Mouse (Mus musculus) spleen, postnatal 10 days (tissue): ENCODE measurements around the gene Snx14.

Experiments
- DNase-seq, 2 experiments: peaks; one replicate each; pipeline ENCODE4 v3.0.0; 2021 to 2022; ENCODE audit warnings: low spot score in 2 of 2

The Snx14 gene

GRCm38 (mm10) chr9:88380542-88380941 is 58.2 kb downstream of the Snx14 start:
- no peak for DNase-seq

DNA sequence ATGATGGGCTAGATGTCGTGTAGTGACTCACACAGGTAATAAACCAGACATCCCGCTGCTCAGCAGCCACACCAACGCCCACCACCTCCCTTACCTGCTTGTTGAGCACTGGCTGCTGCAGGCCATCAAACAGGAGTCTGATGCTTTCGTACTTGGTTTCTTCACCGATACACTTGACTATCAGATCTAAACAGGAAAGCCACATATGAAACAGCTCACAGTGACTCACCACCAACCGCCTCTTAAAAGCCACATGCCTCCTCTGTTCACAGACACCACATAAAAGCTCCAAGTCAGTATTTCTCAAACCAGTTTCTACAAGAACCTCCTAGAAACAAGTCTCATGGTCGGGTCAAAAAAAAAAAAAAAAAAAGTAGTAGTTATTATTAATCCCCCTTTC is 58.7 kb downstream of the Snx14 start:
- no peak for DNase-seq

GRCm38 (mm10) chr9:88379057-88379456 is 59.7 kb downstream of the Snx14 start:
- no peak for DNase-seq

DNA sequence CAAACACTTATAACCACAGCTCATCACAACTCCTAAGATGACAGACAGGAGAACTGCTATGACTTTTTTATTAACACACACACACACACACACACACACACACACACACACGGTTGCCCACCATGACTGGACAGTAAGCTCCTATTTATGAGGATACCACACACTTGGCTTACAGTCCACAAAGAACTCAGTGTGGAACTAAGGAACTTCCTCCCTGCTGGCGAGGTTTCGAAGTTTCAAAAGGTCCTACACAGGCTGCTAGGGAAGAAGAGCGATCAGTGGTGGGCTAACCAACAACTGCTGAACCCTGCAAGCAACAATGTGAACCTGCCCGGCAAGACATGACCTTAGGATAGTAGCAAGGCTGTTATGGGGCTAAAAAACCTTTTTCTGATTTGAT is 61.3 kb downstream of the Snx14 start:
- DNase-seq = no peak

GRCm38 (mm10) chr9:88373001-88373400 is 65.8 kb downstream of the Snx14 start:
- no peak for DNase-seq

- no peak for DNase-seq
Observed at GRCm38 (mm10) chr9:88371201-88371600, 67.6 kb downstream of the Snx14 start.

DNA sequence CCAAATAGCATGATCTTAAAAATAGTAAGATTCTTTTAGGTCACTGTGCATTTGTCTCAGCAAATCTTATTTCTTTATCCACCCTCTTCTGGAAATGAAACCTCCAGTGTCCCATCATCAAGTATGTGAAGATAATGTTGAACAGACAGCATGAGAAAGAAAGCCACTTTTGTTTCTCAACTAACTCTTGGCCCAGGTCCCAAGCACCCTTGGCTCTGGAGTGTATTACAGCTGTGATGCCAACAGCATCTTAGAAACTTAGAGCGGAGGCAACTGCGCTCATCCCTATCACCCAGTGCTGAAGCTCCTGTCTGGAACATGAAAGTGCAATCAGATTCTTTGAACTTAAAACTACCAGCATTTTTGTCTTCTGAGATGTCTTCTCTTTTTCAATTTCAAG is 69.1 kb downstream of the Snx14 start:
- no peak for DNase-seq

- no peak for DNase-seq
Observed at GRCm38 (mm10) chr9:88368476-88368875, 70.3 kb downstream of the Snx14 start.

GRCm38 (mm10) chr9:88367751-88368150 is 71.0 kb downstream of the Snx14 start:
- DNase-seq = no peak

DNA sequence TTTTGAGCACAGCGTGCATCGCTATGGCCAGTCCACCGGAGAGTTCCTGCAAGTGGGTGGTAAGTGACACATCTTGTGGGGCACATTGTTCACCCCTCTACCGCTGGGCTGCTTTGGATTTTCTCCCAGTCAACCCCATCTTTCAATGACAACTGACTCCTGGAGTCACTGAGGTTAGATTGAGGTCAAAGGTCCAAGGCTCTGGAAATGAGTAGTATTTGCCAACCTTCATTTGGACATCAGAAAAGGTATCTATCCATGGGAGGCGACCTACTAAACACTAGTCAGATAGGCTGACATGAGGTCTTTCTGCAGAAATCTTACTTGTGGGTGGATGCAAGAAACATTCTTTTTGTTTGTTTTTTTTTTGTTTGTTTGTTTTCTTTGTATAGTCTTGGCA is 71.4 kb downstream of the Snx14 start:
- DNase-seq = no peak

GRCm38 (mm10) chr9:88366819-88367218 is 71.9 kb downstream of the Snx14 start:
- DNase-seq = no peak

DNA sequence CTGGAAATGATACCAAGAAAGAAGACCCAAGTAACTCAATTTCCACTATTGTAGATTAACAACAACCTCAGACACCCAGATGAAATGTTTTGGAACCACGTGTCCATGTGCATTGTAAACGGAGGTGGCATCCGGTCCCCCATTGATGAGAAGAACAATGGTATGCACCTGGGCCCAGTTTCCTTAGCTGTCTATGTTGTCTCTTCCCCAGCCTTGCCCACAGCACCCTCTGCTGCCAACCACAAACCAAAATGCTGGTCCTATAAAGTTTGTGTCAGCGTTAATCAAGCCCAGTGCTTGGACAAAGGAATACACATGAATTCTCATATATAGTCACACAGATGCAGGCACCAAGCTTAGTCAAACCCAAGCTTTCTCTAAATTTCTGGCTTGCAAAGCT is 72.5 kb downstream of the Snx14 start:
- no peak for DNase-seq

DNA sequence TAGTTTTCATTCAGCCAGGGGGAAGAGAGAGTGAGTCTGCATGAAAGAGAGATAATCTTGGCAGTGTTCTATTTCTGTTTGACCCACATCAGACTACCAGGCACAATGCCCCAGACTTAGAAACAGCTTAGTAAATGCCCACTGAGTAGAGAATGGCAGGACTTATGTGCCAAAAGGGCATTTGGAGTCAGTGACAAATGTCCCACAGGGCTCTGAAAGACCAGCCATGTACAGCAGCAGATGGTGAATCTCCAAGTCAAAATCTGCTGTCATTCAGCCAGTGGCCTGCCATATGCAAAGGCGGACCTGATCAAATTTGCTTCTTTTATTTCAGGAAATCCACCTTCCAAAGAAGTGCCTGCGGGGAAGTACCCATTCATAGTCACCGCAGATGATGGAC is 75.7 kb downstream of the Snx14 start:
- DNase-seq = no peak

GRCm38 (mm10) chr9:88362055-88362850 is 76.5 kb downstream of the Snx14 start:
- no peak for DNase-seq

- DNase-seq = no peak
Observed at GRCm38 (mm10) chr9:88361211-88361909, 77.4 kb downstream of the Snx14 start.

- DNase-seq = no peak
Observed at GRCm38 (mm10) chr9:88359140-88359539, 79.6 kb downstream of the Snx14 start.

DNA sequence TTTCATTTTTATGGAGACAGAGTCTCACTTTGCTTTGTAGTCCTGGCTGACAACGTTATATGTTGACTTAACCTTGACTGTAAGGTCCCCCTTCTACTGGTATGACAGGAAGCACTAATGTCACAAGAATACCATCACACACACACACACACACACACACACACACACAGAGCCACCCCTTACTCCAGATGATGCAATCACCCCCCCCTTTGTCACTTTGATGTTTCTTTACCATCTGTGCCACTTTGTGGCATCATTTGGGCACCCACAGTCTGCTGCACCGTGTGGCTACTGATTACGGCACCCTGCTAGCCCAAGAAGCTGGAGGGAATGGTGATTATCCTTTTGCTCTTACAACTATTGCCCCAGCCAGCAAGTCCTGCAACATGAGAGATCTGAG is 81.6 kb downstream of the Snx14 start:
- no peak for DNase-seq

DNA sequence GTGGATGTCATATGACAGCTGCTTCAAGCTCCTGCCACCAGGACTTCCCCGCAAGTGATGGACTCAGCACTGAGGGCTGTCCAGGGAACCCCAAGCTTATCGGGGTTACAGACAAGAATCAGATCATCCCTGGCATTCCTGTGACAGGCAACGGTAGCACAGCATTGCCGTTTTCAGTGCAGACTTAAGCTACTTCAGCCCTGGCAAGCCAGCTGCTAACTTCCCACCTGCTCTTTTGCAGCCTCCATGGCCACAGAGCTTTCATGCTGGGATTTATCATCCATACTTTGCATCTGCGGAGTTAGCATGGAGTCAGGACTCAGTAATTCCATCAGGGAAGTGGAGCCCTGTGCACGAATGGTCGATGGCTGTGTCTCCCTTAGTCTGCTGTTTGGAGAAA is 85.3 kb downstream of the Snx14 start:
- no peak for DNase-seq

DNA sequence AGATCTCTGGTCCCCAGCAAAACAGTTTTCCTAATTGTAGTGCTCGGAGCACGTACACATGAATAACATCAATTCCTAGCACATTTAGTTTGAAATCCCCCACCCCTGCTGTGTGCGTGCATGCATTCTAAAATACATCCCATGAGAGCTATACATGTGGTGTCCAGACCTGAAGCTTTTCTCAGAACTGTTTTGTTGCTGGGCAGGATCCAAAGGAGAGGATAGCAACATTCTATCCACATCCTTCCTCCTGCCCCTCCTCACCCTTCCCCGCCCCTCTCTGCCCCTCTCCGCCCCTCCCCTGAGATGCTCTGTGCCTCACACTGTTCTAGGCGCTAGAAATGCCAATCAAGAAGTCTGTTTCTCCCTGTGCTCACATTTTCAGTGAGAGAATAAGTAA is 86.0 kb downstream of the Snx14 start:
- no peak for DNase-seq

DNA sequence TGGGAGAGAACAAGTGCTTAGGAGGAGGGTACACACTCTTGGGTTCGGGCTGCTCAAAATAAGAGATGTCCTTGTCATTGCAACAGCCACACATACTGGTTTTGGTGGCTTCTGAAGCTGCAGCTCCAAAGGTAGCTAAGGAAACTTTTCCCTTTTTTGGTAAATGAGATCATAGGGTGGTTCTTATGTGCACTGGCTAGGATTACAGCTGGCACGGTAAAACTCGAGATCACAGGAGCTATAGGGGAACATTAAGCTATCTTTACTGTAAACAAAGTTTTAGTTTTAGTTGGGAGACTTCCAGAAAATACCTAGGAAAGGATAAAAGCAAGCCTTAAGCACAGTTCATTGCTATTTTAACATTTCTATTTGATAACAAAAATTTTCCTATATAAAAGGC is 87.6 kb downstream of the Snx14 start:
- no peak for DNase-seq

DNA sequence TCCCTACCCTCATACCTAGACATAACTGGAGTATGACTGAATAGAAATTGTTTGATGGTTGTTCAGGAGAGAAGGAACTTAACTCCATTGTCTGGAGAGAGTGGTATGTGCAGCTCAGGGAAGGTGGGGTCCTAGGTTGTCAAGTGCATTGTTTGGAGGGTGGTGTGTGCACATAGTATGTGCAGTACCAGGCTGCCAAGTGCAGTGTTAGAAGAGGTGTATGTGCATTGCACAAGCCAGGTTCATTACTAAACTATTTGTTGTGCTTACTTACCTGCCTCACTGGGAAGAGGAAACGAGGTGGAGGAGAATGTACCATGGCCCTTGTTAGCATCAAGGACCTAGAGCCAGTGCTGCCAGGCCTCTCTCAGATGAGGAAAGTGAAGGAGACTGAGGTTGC is 88.4 kb downstream of the Snx14 start:
- DNase-seq = no peak

DNA sequence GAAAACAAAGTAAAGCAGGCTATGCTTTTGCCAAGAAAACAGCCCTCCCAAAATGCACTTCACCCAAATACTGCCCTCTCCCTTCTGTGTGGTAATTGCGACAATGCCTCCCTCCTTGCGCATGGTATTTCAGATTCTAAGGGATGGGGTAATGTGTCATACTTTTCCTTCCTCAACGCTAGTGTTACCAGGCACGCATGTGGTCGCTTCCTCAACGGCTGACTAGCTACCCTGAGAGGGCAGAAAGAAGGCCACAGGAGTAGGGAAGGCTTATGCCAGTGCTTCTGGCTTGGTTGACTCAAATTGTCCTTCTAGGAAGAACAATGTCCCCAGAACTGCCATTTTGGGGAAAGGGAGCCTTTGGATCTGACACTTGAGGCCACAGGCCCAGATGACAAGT is 90.1 kb downstream of the Snx14 start:
- no peak for DNase-seq

- DNase-seq = no peak
Observed at GRCm38 (mm10) chr9:88346857-88347256, 91.9 kb downstream of the Snx14 start.
